Mouse (Mus musculus): ENCODE results near the gene Mfn2. TPM values are rescaled to one million over a fixed set of nuclear protein-coding genes. Genes with fewer than 3 reads are reported as not detected.
"Not testable (repeated sequence)": the region's sequence is repeated elsewhere in the genome, so short reads cannot be mapped to it uniquely, and the experiment has no call there.

Gene Mfn2
- polyA plus RNA-seq, 1 experiment from 2014 or later, result 16.2 TPM

DNA sequence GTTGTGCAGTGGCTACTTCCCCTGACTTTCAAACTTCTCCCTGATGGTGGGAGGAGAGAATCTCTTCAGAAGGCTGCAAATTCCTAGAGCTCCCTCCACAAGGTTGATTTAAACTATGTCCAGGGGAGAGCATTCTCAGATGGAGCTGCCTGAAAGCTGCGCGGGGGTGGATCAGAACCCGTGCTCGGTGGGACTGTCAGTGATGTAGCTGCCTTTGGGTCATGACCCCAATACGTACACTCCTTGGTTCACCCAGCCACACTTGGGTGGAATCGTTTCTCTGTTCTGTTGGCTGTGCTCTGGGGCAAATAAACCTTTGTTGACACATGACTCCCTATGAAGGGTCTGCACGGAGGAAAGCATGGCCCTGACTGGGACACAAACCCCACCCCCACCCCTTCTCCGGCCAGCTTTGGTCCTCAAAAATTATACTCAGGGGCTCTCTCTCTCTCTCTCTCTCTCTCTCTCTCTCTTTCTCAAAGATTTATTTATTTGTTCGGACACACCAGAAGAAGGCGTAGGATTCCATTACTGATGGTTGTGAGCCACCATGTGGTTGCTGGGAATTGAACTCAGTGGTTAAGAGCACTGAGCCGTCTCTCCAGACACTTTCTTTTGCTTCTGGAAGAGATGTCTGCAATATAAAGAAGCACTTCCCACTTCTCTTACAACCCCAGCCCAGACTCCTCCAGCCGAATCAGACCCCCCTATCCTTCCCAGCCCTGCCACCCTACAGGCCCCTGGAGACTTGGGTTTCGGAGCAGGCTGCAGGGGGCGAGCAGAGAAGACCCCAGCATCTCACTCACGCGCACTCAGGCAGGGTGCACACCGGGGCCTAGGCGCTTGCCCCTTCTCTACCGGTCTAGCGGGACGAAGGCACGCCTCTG, 36.7 kb downstream of the Mfn2 start:
- peaks cover 25% of the 10 kb centered on the region for H3K4me1 ChIP-seq (ENCODE audit: control insufficient read depth, low read depth, low read length)
- H3K9ac ChIP-seq (ENCODE audit: low read depth, low read length), result peak overlapping the region; percentile 92
- H3K27ac ChIP-seq (ENCODE audit: low read length), result peak overlapping the region; percentile 88
- H3K4me3 ChIP-seq (ENCODE audit: low read depth, low read length), result peak overlapping the region; percentile 100
- ATAC-seq (ENCODE audit: low read depth), result no peak
- peak overlapping the region; percentile 83 for H3K4me2 ChIP-seq (ENCODE audit: low read depth, low read length)
- no peaks in the 10 kb centered on the region for H3K9me3 ChIP-seq (replicated peaks; ENCODE audit: control insufficient read depth, low read length)
- WGBS (ENCODE audit: insufficient replicate concordance), result 6% methylated on average over 22 of the region's 22 CpGs
- no peaks in the 10 kb centered on the region for H3K27me3 ChIP-seq (ENCODE audit: control insufficient read depth, insufficient read depth, low read depth, low read length)
- peaks cover 21% of the 10 kb centered on the region for H3K36me3 ChIP-seq (ENCODE audit: control insufficient read depth, insufficient read depth)

GRCm38 (mm10) chr4:147866793-147867192, 37.7 kb downstream of the Mfn2 start:
- H3K4me3 ChIP-seq (ENCODE audit: low read depth, low read length); H3K9ac ChIP-seq (ENCODE audit: low read depth, low read length); H3K27ac ChIP-seq (ENCODE audit: low read length); H3K4me2 ChIP-seq (ENCODE audit: low read depth, low read length); ATAC-seq (ENCODE audit: low read depth); H3K27me3 ChIP-seq (ENCODE audit: control insufficient read depth, insufficient read depth, low read depth, low read length); H3K9me3 ChIP-seq (replicated peaks; ENCODE audit: control insufficient read depth, low read length): not testable (repeated sequence)
- H3K4me1 ChIP-seq (ENCODE audit: control insufficient read depth, low read depth, low read length), result peaks cover 25% of the 10 kb centered on the region
- WGBS (ENCODE audit: insufficient replicate concordance), result 50% methylated on average over 3 of the region's 3 CpGs
- peaks cover 27% of the 10 kb centered on the region for H3K36me3 ChIP-seq (ENCODE audit: control insufficient read depth, insufficient read depth)

DNA sequence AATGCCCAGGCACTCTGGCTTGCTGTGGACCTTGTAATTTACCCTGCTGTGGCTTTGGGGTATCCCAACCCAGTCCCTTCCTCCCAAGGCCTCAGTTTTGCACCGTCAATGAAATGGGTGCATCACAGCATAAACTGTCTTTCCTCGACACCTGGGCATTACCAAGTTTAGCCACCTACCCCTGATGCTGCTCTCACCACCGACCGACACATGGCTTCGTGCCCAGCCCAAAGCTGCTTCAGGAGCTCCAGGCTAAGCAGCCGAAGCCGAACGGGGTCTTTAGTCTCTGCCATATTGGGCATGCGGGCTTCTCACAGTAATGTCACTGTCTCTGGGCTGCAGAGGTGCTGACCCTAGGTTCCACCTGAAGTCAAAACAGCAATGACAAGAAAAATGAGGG, 38.4 kb downstream of the Mfn2 start:
- peaks cover 28% of the 10 kb centered on the region for H3K36me3 ChIP-seq (ENCODE audit: control insufficient read depth, insufficient read depth)

GRCm38 (mm10) chr4:147865651-147866050, 38.9 kb downstream of the Mfn2 start:
- no peaks in the 10 kb centered on the region for H3K9me3 ChIP-seq (replicated peaks; ENCODE audit: control insufficient read depth, low read length)
- WGBS (ENCODE audit: insufficient replicate concordance), result 91% methylated on average over 6 of the region's 6 CpGs
- H3K4me3 ChIP-seq (ENCODE audit: low read depth, low read length), result no peak overlapping the region
- H3K27me3 ChIP-seq (ENCODE audit: control insufficient read depth, insufficient read depth, low read depth, low read length), result no peaks in the 10 kb centered on the region
- H3K27ac ChIP-seq (ENCODE audit: low read length), result no peak overlapping the region
- peaks cover 25% of the 10 kb centered on the region for H3K4me1 ChIP-seq (ENCODE audit: control insufficient read depth, low read depth, low read length)
- no peak overlapping the region for H3K9ac ChIP-seq (ENCODE audit: low read depth, low read length)
- H3K4me2 ChIP-seq (ENCODE audit: low read depth, low read length), result no peak overlapping the region
- ATAC-seq (ENCODE audit: low read depth), result no peak
- peaks cover 26% of the 10 kb centered on the region for H3K36me3 ChIP-seq (ENCODE audit: control insufficient read depth, insufficient read depth)

More for the DNA sequence above, 38.4 kb downstream of the Mfn2 start:
- H3K27ac ChIP-seq (ENCODE audit: low read length), result no peak overlapping the region
- H3K4me1 ChIP-seq (ENCODE audit: control insufficient read depth, low read depth, low read length), result peaks cover 25% of the 10 kb centered on the region
- no peaks in the 10 kb centered on the region for H3K27me3 ChIP-seq (ENCODE audit: control insufficient read depth, insufficient read depth, low read depth, low read length)
- H3K4me3 ChIP-seq (ENCODE audit: low read depth, low read length), result no peak overlapping the region
- no peak for ATAC-seq (ENCODE audit: low read depth)
- 86% methylated on average over 9 of the region's 9 CpGs for WGBS (ENCODE audit: insufficient replicate concordance)
- no peak overlapping the region for H3K9ac ChIP-seq (ENCODE audit: low read depth, low read length)
- no peak overlapping the region for H3K4me2 ChIP-seq (ENCODE audit: low read depth, low read length)
- no peaks in the 10 kb centered on the region for H3K9me3 ChIP-seq (replicated peaks; ENCODE audit: control insufficient read depth, low read length)

GRCm38 (mm10) chr4:147862051-147862450, 42.5 kb downstream of the Mfn2 start:
- Histone ChIP-seq H3K27ac (ENCODE audit: low read length) (no peak overlapping the region), H3K4me2 (ENCODE audit: low read depth, low read length) (no peak overlapping the region), H3K9ac (ENCODE audit: low read depth, low read length) (no peak overlapping the region), H3K4me3 (ENCODE audit: low read depth, low read length) (no peak overlapping the region), H3K9me3 (replicated peaks; ENCODE audit: control insufficient read depth, low read length) (no peaks in the 10 kb centered on the region), H3K27me3 (ENCODE audit: control insufficient read depth, insufficient read depth, low read depth, low read length) (no peaks in the 10 kb centered on the region), H3K36me3 (ENCODE audit: control insufficient read depth, insufficient read depth) (peaks cover 26% of the 10 kb centered on the region), H3K4me1 (ENCODE audit: control insufficient read depth, low read depth, low read length) (peaks cover 4% of the 10 kb centered on the region)
- 86% methylated on average over 3 of the region's 3 CpGs for WGBS (ENCODE audit: insufficient replicate concordance)
- no peak for ATAC-seq (ENCODE audit: low read depth)

DNA sequence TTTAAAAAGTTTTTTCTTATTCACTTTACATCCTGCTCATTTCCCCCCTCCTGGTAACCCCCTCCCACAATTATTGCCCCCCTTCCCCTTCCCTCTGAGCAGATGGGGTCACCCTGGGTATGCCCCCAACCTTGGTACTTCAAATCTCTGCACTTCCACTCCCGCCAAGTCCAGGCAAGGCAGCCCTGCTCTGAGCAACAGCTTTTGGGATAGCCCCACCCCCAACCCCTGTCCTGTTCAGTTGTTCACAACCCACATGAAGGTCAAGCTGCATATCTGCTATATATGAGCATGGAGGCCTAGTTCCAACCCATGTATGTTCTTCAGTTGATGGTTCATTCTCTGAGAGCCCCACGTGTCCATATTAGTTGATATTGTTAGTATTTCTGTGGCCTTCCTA, 53.7 kb downstream of the Mfn2 start:
- no peak overlapping the region for H3K27ac ChIP-seq (ENCODE audit: low read length)
- ATAC-seq (ENCODE audit: low read depth), result no peak
- WGBS (ENCODE audit: insufficient replicate concordance), result 63% methylated on average over 2 of the region's 2 CpGs
- H3K4me1 ChIP-seq (ENCODE audit: control insufficient read depth, low read depth, low read length), result peaks cover 5% of the 10 kb centered on the region
- H3K9me3 ChIP-seq (replicated peaks; ENCODE audit: control insufficient read depth, low read length), result no peaks in the 10 kb centered on the region
- no peak overlapping the region for H3K4me2 ChIP-seq (ENCODE audit: low read depth, low read length)
- H3K4me3 ChIP-seq (ENCODE audit: low read depth, low read length), result no peak overlapping the region
- no peak overlapping the region for H3K9ac ChIP-seq (ENCODE audit: low read depth, low read length)
- H3K27me3 ChIP-seq (ENCODE audit: control insufficient read depth, insufficient read depth, low read depth, low read length), result no peaks in the 10 kb centered on the region
- no peaks in the 10 kb centered on the region for H3K36me3 ChIP-seq (ENCODE audit: control insufficient read depth, insufficient read depth)

GRCm38 (mm10) chr4:147848584-147848991, 55.9 kb downstream of the Mfn2 start:
- ATAC-seq (ENCODE audit: low read depth), result peak; percentile 51
- Histone ChIP-seq H3K4me3 (ENCODE audit: low read depth, low read length) (peak overlapping the region; percentile 66), H3K9ac (ENCODE audit: low read depth, low read length) (peak overlapping the region; percentile 58), H3K36me3 (ENCODE audit: control insufficient read depth, insufficient read depth) (no peaks in the 10 kb centered on the region), H3K4me2 (ENCODE audit: low read depth, low read length) (peak overlapping the region; percentile 83), H3K9me3 (replicated peaks; ENCODE audit: control insufficient read depth, low read length) (no peaks in the 10 kb centered on the region), H3K27me3 (ENCODE audit: control insufficient read depth, insufficient read depth, low read depth, low read length) (no peaks in the 10 kb centered on the region), H3K4me1 (ENCODE audit: control insufficient read depth, low read depth, low read length) (peaks cover 5% of the 10 kb centered on the region), H3K27ac (ENCODE audit: low read length) (peak overlapping the region; percentile 45; the same call in 1 of the 2 replicates)
- WGBS (ENCODE audit: insufficient replicate concordance), result 4% methylated on average over 4 of the region's 4 CpGs

DNA sequence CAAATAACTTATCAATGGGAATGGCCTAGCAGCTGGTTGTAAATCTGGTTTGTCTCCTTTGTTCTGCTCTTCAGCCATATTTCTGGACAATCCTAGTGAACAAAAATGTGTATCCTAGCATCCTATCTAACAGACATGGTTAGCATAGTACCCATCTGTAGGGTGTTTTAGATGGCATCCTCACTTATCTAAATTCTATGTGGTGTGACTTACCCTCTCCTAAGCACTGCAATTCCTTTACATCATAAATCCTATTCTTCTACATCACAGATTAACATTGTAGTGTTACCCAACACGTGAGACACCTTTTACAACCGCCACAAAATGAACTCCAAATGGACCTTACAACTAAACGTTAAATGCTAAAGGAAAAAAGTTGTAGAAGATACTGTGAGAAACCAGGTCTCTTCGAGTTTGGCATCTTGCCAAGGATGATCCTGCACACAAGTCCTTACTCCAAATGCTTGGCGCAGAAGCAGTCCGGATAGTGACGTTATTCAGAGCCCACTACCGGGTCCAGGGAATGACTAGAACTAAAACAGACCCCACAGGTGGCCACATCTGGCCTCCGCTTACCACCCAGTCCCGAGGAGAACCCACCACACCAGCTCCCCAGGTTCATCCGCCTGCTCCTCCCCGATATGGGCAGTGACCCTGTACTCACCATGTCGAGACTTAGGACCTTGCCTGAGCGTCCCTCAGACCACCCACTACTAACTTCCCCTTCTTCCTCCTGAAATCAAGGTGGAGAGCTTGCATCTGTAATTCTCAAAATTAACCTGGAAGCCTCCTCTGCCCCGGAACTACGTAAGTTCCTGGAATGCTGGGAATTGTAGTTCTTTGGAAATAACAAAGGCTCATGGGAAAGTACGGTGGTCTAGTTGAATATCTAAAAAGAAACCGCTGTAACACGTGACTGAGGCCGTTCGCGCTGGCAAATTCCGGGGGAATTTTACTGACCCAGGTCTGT, 56.6 kb downstream of the Mfn2 start, which contains the start of gene Zfp933:
Gene Zfp933 (minus strand): TSS at position 753 of the 970 bp plus-strand sequence.
- peak within 1 kb of the TSS; percentile 45; the same call in 1 of the 2 replicates for H3K27ac ChIP-seq (ENCODE audit: low read length)

More for the DNA sequence above, 56.6 kb downstream of the Mfn2 start, which contains the start of gene Zfp933:
- peak; percentile 86 for ATAC-seq (ENCODE audit: low read depth)
- WGBS (ENCODE audit: insufficient replicate concordance), result 2% methylated on average over 23 of the region's 23 CpGs
- H3K9ac ChIP-seq (ENCODE audit: low read depth, low read length), result peak within 1 kb of the TSS; percentile 58
- peak within 1 kb of the TSS; percentile 83 for H3K4me2 ChIP-seq (ENCODE audit: low read depth, low read length)
- H3K27me3 ChIP-seq (ENCODE audit: control insufficient read depth, insufficient read depth, low read depth, low read length), result no peaks in the 10 kb centered on the region
- 0 out of 2 replicates have a peak, but pooled peaks cover under 1% of the 10 kb centered on the region for H3K36me3 ChIP-seq (ENCODE audit: control insufficient read depth, insufficient read depth)
- peaks cover 5% of the 10 kb centered on the region for H3K4me1 ChIP-seq (ENCODE audit: control insufficient read depth, low read depth, low read length)
- peak within 1 kb of the TSS; percentile 66 for H3K4me3 ChIP-seq (ENCODE audit: low read depth, low read length)
- no peaks in the 10 kb centered on the region for H3K9me3 ChIP-seq (replicated peaks; ENCODE audit: control insufficient read depth, low read length)

Data from liver, embryonic 16.5 days (tissue).